Mouse (Mus musculus) thymus, adult 18-20 months (tissue): ENCODE measurements around the gene Ephb2.

ENCODE experiments used
- DNase-seq, 2 experiments: peaks; one replicate each; pipeline ENCODE4 v3.0.0; 2022; ENCODE audit warnings: mixed read lengths in 2 of 2

Ephb2 gene

GRCm38 (mm10) chr4:136797677-136798569 lies 37.9 kb downstream of the Ephb2 start:
- DNase-seq = no peak

GRCm38 (mm10) chr4:136793320-136793719 lies 42.5 kb downstream of the Ephb2 start:
- no peak for DNase-seq

- DNase-seq = no peak
These were observed 46.0 kb downstream of the Ephb2 start for GRCm38 (mm10) chr4:136789821-136790220.

GRCm38 (mm10) chr4:136787357-136787756 lies 48.4 kb downstream of the Ephb2 start:
- no peak for DNase-seq

DNA sequence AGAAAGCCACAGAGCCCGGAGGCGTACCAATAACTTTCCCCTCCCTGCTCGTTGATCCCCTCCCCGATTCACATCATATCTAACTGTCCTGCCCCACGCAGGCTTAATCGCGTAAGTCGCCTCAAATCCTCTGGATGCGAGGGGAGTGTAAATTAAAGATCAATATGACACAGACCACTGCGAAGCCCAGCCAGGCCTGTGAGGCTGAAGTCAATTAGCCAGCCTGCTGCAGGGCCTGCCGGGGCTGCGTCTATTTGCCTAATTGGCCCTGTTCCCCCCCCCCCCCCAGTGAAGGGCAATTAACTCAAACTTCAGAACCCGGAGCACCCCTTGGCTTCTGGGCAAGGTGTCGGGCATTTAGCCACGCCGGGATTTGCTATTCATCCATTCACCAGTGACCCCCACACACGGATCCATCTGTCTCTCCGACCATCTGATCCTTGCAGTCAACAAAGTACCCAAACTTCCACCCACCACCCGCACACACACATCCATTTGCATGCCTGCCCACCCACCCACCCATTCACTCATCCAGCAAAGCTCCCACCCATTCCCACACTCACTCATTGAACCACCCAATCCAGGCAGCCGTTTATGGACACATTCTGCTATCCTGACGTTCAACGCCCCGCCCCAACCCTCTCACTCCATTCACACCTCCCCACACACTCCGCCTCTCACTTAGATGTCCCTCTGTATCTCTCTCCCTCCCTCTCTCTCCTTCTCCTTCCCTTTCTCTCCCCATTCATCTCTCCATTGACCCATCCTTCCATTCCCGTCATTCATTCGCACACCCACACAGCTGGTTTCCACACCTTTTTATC lies 49.1 kb downstream of the Ephb2 start:
- no peak for DNase-seq

DNA sequence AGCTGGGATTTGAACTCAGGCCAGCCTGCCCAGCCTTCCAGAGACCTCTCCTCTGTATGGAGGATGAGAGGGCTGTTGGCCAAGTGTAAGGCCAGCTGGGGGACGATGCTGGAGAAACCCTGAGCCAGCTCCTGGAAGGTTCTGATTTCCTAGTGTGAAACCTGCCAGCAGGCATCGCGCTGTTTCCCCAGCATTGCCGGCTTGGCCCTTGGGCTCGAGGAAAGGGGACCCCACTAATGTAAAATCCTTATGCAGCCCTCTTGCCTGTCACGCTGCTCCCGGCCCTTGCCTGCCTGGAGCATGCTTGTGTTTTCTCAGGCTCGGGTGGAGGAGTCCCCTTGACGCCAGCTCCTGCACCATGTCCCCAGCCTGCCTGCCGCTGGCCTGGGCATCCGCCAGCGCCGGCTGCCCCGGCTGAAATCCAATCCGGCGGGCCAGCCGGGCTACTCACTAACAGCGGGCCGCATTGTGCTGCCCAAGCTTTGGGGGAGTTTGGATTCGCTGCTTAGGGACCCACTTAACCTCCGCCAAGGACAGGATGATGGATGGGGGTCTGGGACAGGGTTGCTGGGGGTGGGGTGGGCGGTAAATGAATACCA lies 52.1 kb downstream of the Ephb2 start:
- no peak for DNase-seq

DNA sequence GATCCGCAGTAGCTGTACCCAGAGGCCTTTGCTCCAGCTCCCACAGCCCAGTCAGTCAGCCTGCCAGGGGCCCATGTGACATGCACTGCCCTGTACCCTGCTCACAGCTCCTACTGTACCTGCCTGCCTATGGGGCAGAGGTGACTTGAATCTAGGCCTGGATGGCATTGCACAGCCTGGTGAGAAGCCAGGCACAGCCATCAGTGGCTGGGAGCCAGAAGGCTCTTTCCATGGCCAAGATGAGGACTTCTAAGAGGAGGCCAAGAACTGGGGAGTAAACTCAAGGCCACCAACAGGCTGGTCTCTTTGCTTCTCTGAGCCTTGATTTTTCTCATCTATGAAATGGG lies 53.2 kb downstream of the Ephb2 start:
- no peak for DNase-seq

GRCm38 (mm10) chr4:136781868-136782578 lies 53.8 kb downstream of the Ephb2 start:
- DNase-seq = no peak

DNA sequence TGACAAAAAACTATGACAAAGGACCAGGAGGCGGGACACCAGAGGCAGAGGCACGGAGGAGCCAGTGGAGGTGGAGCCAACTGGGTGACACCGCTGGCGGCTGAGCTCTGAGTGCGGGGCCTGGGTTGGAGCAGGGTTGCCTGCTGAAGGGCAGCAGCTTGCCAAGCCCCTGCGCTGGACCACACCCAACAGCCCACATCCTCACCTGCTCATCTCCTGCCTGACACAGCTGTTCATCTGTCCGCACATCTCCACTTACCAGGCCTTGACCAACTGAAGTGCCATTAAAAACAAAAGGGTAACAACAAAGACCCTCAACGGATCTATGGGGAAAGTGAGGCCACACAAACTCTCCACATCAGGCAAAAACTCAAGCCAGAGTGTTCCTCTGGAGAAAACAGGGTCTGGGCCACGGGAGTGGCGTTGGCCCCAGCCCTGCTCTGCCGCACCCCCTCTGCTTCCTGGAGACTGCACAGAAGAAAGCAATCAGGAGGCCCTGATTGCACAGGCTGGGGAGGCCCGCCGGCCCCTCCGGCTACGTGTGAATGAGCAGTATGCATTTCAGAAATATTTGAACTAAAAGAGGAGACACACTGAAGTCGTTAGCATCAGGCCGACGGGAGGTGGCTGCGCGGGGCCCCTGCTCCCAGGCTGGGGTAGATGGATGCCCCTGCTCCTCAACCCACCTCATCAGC lies 55.4 kb downstream of the Ephb2 start:
- no peak for DNase-seq

DNA sequence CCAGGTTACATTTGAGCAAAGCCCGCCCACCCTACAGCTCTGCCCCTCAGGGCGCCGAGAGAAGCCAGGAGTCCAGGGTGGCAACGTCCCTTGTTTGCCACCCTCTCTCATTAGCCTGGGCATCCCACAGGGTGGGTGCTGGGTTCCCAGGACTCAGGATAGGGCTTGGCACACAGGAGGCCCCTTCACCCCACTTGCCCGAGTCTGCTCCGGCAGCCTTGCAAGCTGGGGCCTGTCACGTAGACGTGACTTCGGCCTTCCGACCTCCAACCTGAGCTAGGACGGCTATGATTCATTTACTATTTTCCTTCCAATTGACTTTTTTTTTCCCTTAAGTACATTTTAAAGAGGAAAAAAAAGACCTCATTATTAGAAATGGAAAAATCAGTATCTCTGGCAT lies 56.6 kb downstream of the Ephb2 start:
- DNase-seq = no peak

- DNase-seq = no peak
These were observed 59.3 kb downstream of the Ephb2 start for GRCm38 (mm10) chr4:136776471-136776892.

DNA sequence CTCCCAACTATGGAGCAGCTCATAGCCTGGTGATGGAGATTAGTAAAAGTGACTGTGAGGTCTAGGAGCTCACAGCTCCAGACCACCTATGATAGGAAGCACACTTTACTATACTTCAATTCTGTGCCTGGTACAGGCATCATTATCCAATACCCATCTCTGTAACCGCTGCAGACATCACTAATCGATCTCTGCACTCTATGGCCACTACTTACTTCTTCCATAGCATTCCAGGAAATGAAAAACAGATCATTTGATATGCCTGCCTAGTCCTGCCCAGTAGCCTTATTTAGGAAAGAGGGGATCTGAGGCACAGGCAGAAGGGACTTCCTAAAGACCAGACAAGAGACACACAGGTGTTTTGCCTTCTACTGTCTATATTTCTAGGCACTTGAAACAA lies 59.9 kb downstream of the Ephb2 start:
- no peak for DNase-seq

DNA sequence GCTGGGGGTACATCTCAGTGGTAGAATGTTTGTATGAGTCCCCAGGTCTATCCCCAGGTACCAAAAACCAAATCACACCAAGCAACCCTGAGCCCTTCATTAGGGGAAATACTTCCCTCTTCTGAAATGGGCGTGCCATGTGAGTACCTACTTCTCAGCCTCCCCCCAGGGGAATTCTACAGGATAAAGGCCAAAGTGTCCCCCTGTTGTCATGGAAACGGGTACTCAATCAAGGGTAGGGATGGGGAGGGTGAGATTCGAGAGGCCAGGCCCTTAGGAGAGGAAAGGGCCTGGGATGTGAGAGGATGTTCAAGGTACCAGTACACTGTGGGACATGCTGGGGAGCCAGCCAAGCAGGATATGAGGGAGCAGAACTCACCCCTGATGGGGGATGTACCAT lies 61.6 kb downstream of the Ephb2 start:
- DNase-seq = no peak

- no peak for DNase-seq
These were observed 62.7 kb downstream of the Ephb2 start for GRCm38 (mm10) chr4:136772952-136773584.

DNA sequence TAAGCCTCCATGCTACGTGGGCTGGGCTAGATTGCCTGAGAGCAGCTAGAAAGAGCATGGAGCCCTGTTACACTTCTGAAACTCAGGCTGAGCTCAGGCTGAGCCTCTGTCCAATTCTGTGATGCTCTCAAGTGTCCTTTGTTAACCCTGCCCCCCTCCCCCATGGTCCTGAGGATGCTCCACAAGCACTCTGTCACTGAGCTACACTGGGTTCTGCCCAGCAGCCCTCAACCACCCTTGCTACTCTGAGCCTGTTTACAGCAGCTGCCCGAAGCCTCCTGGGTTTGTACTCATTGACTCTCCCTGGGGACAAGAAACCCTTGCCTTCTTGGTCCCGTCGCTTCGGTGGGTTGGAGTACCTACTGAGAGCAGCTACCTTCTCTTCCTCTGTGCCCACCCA lies 63.5 kb downstream of the Ephb2 start:
- no peak for DNase-seq

DNA sequence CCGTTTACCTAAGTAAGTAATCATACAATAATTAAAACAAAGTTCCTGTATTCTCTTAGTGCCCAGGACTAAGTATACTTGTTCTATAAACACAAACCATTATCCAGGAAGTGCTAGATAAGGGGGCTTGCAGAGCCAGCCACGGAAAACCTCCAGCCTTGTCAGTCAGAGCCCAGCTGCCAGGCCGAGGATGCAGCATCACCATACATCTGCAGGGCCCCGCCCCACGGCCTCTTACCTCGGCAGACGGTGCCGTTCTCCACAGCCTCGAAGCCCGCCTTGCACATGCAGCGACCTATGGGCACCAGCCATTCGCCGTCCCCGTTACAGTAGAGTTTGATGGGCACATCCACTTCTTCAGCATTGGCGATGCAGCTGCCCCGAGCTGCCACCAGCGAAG lies 65.1 kb downstream of the Ephb2 start:
- no peak for DNase-seq

GRCm38 (mm10) chr4:136768499-136768898 lies 67.3 kb downstream of the Ephb2 start:
- no peak for DNase-seq

DNA sequence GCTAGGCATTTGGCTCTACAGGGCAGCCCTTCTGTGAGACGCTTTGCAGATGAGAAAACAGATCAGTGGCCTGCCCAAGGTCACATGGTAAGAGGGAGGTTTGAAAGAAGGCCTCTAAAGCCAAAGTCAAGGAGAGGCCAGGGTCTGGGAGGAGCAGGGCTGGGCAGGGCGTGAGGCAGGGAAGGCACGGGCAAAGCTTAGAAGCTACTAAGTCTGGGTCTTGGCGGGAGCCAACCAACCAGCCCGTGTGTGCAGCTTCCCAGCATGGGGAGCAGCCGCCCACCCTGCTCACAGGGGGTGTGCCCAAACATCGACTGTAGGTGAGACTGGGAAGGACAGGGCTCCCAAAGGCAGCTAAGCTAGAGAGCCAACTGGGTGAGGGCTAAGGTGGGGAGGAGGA lies 70.7 kb downstream of the Ephb2 start:
- no peak for DNase-seq

DNA sequence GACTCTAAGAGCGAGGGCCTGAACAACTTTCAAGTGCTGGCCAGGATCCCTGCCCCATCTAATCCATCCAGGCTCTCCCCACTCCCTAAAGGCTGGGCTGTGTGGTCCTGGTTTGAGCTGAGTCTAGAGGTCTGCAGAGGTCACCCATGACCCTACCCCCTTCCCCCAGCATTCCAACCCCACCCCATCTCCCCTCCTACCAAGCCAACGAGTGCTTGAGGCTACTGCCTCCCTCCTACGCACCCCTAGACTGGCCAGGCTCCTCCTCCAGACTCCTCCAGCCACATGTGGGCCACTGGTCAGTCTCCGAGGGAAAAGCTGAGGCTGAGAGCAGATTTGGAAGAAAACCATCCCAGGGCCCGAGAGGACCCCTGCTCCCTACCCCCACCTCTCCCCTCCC lies 72.4 kb downstream of the Ephb2 start:
- DNase-seq = no peak

DNA sequence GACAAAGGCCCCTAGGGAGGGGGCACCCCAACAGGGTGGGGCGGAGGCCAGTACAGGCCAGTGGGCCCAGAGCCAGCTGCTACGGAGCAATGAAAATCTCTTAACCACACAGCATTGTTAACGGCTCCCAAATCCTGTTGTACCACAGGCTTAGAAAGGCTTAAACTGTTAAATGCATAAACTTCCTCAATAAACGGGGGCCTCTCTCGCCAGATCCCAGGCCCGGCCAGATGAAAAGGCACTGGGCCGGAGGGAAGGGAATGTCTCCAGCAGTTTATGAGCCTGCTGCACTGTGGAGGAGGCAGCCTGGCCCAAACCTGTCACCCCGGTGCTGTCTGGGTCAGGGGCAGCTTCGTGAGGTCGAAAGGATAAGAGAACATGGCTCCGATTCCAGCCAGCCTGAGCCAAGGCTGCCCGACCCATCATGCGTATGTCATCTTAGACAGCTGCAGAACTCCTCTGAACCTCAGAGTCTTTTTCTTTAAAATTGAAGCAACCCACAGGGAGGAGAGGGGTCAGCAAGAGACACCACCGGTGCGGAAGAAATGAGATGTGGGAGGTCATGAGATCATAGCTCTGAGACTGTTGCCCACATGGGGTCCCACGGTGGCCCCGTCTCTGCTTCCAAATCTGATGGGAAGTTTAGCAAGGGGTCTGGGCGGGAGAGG lies 73.9 kb downstream of the Ephb2 start:
- no peak for DNase-seq

DNA sequence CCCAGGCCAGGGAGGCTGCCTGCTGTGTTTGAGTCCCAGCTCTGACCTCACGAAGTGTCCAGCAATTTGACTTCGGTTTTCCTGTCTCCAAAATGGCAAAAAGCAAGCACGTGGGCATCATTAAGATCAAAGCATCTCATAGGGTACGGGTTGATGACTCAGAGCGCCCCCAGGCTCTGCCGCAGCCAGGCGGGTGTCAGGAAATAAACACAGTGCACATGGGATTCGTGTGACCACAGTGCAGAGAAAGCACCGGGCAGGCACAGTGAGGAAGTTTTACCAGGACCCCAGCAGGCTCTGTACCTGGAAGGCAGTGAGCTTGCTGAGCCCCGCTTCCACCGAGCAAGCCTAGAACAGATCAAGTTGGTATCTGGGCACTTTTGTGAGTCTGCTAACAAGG lies 74.9 kb downstream of the Ephb2 start:
- DNase-seq = no peak
